ENCODE assay signal across 9 mouse cellular contexts in genomic region chr3:89727028-89727427, GRCm38 (mm10). TPM values are rescaled to one million over a fixed set of nuclear protein-coding genes. Genes with fewer than 3 reads are reported as not detected.
DNase-seq lines count a peak whose midpoint lies in the region; TF ChIP-seq lines count a peak whose summit lies in the region.
"Had no signal": no experiment of that assay in that cellular context is flagged by ENCODE, and none has a peak within 500 bp of the region (broad histone marks: within the 10 kb centered on the region; RNA-seq: fewer than 3 reads in every experiment).

No protein-coding gene starts in this region.

- 21% methylated on average over 4 of the region's 4 CpGs for WGBS in liver, adult 2 months
- 9% methylated on average over 4 of the region's 4 CpGs for WGBS in small intestine, adult 2 months

- no peak overlapping the region for H3ac ChIP-seq in C2C12 (ENCODE audit: control insufficient read depth, insufficient read length, low read depth)

- peaks cover 20% of the 10 kb centered on the region for H3K79me3 ChIP-seq in C2C12 (ENCODE audit: low read depth)

- H3K79me2 ChIP-seq in C2C12 (ENCODE audit: control insufficient read depth, insufficient read depth) = peaks cover 75% of the 10 kb centered on the region
- peaks cover 9% of the 10 kb centered on the region; the same call in 1 of the 2 replicates for H3K79me2 ChIP-seq in liver, adult 2 months (ENCODE audit: control insufficient read depth, insufficient read depth, low read length)

- intact Hi-C loops in heart, postnatal 25 days (cut with DNase I) = no loop called here

- no peak overlapping the region for H3K27ac ChIP-seq in liver, adult 2 months (replicated peaks; ENCODE audit: insufficient read depth, low read depth, low read length)
- H3K27ac ChIP-seq in small intestine, adult 2 months (ENCODE audit: insufficient read depth, low read depth, low read length) = no peak overlapping the region
- H3K27ac ChIP-seq: lung, embryonic 15.5 days had no signal

- peak; percentile 31 for TF ChIP-seq CTCF in C2C12 (IDR thresholded peaks at IDR 0.05; ENCODE audit: control insufficient read depth, insufficient read depth, insufficient read length)
- TF ChIP-seq CTCF in liver, adult 2 months (IDR thresholded peaks at IDR 0.05; ENCODE audit: low read depth, low read length) = peak; percentile 73
- TF ChIP-seq CTCF in small intestine, adult 2 months (IDR thresholded peaks at IDR 0.05; ENCODE audit: extremely low read depth, insufficient read length, insufficient replicate concordance, low read depth, low read length) = peak; percentile 60; the same call in 1 of the 2 replicates

- H3K4me1 ChIP-seq in liver, adult 2 months (ENCODE audit: control insufficient read depth, insufficient read depth, low read length) = peaks cover 8% of the 10 kb centered on the region; the same call in 1 of the 2 replicates
- peaks cover 6% of the 10 kb centered on the region; the same call in 1 of the 2 replicates for H3K4me1 ChIP-seq in small intestine, adult 2 months (ENCODE audit: control insufficient read depth, insufficient read depth, insufficient read length, low read length)

- no peak overlapping the region for H3K4me3 ChIP-seq in C2C12 (ENCODE audit: insufficient read depth, poor library complexity, severe bottlenecking)
- H3K4me3 ChIP-seq in liver, adult 2 months (ENCODE audit: insufficient read depth, low read depth, low read length) = no peak overlapping the region
- H3K4me3 ChIP-seq in small intestine, adult 2 months (ENCODE audit: low read depth, low read length) = no peak overlapping the region
- H3K4me3 ChIP-seq: lung, embryonic 15.5 days had no signal

- no peaks in the 10 kb centered on the region for H3K36me3 ChIP-seq in C2C12 (ENCODE audit: control insufficient read depth, insufficient read depth)
- no peaks in the 10 kb centered on the region for H3K36me3 ChIP-seq in liver, adult 2 months (ENCODE audit: control insufficient read depth, insufficient read depth, low read length)
- H3K36me3 ChIP-seq in small intestine, adult 2 months (ENCODE audit: control insufficient read depth, insufficient read depth, low read length) = no peaks in the 10 kb centered on the region
- H3K36me3 ChIP-seq: lung, embryonic 15.5 days had no signal

- no peak for TF ChIP-seq POLR2A in liver, adult 2 months (IDR thresholded peaks at IDR 0.05; ENCODE audit: extremely low read depth, insufficient read depth, low read length)
- no peak for TF ChIP-seq POLR2A in small intestine, adult 2 months (IDR thresholded peaks at IDR 0.05; ENCODE audit: low read depth, low read length)

- no peak overlapping the region for H3K9ac ChIP-seq in liver, adult 2 months (ENCODE audit: low read depth, low read length)
- H3K9ac ChIP-seq: lung, embryonic 15.5 days had no signal

- peak; percentile 29 to 45 for DNase-seq in heart, adult 18-20 months
- no peak for DNase-seq in heart, postnatal 25 days (ENCODE audit: low spot score)
- peak; percentile 33 to 35 for DNase-seq in adrenal gland, adult 18-20 months (ENCODE audit: low spot score in 2 of 2)
- DNase-seq in forelimb bud, embryonic 11.5 days (ENCODE audit: low read depth, low spot score) = peak; percentile 36
- peak; percentile 17 for DNase-seq in liver, adult 2 months (ENCODE audit: extremely low read depth, low read depth, low spot score)
- DNase-seq in frontal cortex, postnatal 25 days (ENCODE audit: low spot score in 2 of 2) = no peak

- no peaks in the 10 kb centered on the region for H3K27me3 ChIP-seq in C2C12 (ENCODE audit: control insufficient read depth, insufficient read depth, insufficient read length)
- H3K27me3 ChIP-seq in liver, adult 2 months (ENCODE audit: control insufficient read depth, insufficient read depth, low read length) = no peaks in the 10 kb centered on the region
- H3K27me3 ChIP-seq in small intestine, adult 2 months (ENCODE audit: control insufficient read depth, insufficient read depth, low read length) = no peaks in the 10 kb centered on the region
- H3K27me3 ChIP-seq: lung, embryonic 15.5 days had no signal

TF ChIP-seq in C2C12, 6 proteins besides CTCF, POLR2A, EP300 and RAD21:
- no peak for TF ChIP-seq MYOD1 (IDR thresholded peaks at IDR 0.05; ENCODE audit: control insufficient read depth, insufficient read length, low read depth)
- TF ChIP-seq CEBPB (IDR thresholded peaks at IDR 0.05; ENCODE audit: low read depth) = no peak
- no peak for TF ChIP-seq MYOG (IDR thresholded peaks at IDR 0.05; ENCODE audit: control insufficient read depth, extremely low read depth, insufficient read length)
- TF ChIP-seq FOSL1 (IDR thresholded peaks at IDR 0.05; ENCODE audit: insufficient read depth, low read length, poor library complexity, severe bottlenecking) = no peak
- no peak for TF ChIP-seq MAX (IDR thresholded peaks at IDR 0.05)
- no peak for TF ChIP-seq USF1 (IDR thresholded peaks at IDR 0.05; ENCODE audit: low read depth)

RNA-seq across cellular contexts. Expression of gene Adar, which starts 12.2 kb away (rescaled TPM):
- 10 to 100 TPM; 10.2 to 11.0 TPM for total RNA-seq in heart, adult 18-20 months (2021)
- 10 to 100 TPM; 10.8 to 12.2 TPM for total RNA-seq in heart, postnatal 25 days (2021)
- polyA plus RNA-seq in C2C12 (2012; fragmentation: generic; extraction: Trizol) = 10.1 TPM
- total RNA-seq in adrenal gland, adult 18-20 months (2021) = 10 to 100 TPM; 28.6 to 29.7 TPM
- total RNA-seq in liver, adult 2 months (2014; rRNA removed) = 10.3 and 12.6 TPM in 2 replicates
- 9.4 and 14.4 TPM in 2 replicates for polyA plus RNA-seq in liver, adult 2 months (2012; rRNA removed)
- 13.8 and 26.3 TPM in 2 replicates for polyA plus RNA-seq in small intestine, adult 2 months (2012; rRNA removed)

RNA-seq across cellular contexts. Expression of gene Chrnb2, which starts 37.4 kb away (rescaled TPM):
- under 1 TPM in 1 of 2 experiments, not detected in 1; 0.18 TPM for total RNA-seq in heart, adult 18-20 months (2021)
- under 1 TPM; 0.08 to 0.13 TPM for total RNA-seq in heart, postnatal 25 days (2021)
- polyA plus RNA-seq in C2C12 (2012; fragmentation: generic; extraction: Trizol) = 0.21 TPM
- 1 to 10 TPM; 4.4 to 4.7 TPM for total RNA-seq in adrenal gland, adult 18-20 months (2021)
- total RNA-seq in liver, adult 2 months (2014; rRNA removed) = 0.28 and 0.54 TPM in 2 replicates
- 0.42 and 0.68 TPM in 2 replicates for polyA plus RNA-seq in liver, adult 2 months (2012; rRNA removed)
- 0.53 and 0.93 TPM in 2 replicates for polyA plus RNA-seq in small intestine, adult 2 months (2012; rRNA removed)

RNA-seq across cellular contexts. Expression of gene Ube2q1, which starts 46.4 kb away (rescaled TPM):
- total RNA-seq in heart, adult 18-20 months (2021) = 10 to 100 TPM; 25.9 to 26.1 TPM
- total RNA-seq in heart, postnatal 25 days (2021) = 10 to 100 TPM; 21.2 to 27.5 TPM
- polyA plus RNA-seq in C2C12 (2012; fragmentation: generic; extraction: Trizol) = 49.2 TPM
- 10 to 100 TPM; 54.5 to 65.8 TPM for total RNA-seq in adrenal gland, adult 18-20 months (2021)
- total RNA-seq in liver, adult 2 months (2014; rRNA removed) = 12.5 and 16.6 TPM in 2 replicates
- 9.1 and 10.0 TPM in 2 replicates for polyA plus RNA-seq in liver, adult 2 months (2012; rRNA removed)
- 11.7 and 26.2 TPM in 2 replicates for polyA plus RNA-seq in small intestine, adult 2 months (2012; rRNA removed)

Comparison
In these comparisons a context has a peak if more than half of its experiments do, and no peak if none do; other contexts are left out.
1. DNase-seq: peak in heart, adult 18-20 months (2 of 2), adrenal gland, adult 18-20 months (2 of 2), forelimb bud, embryonic 11.5 days (single experiment) and liver, adult 2 months (single experiment); none in heart, postnatal 25 days (single experiment) and frontal cortex, postnatal 25 days (0 of 2).
2. Peak in every context shown above with its lines, with median percentiles within 50 percentile points of each other: CTCF ChIP-seq.